Mouse (Mus musculus) bone marrow macrophage, adult 2 months (primary cell): Measurements from ENCODE around the gene Ccdc33.

Experiments used
- CTCF ChIP-seq: IDR thresholded peaks from 2 replicates; pipeline ENCODE4 v1.5.1; 2012; ENCODE audit warnings: low read depth, mild to moderate bottlenecking, low read length, moderate library complexity
- POLR2A ChIP-seq: IDR thresholded peaks from 2 replicates; pipeline ENCODE4 v1.6.1; 2012; ENCODE audit warnings: mild to moderate bottlenecking, low read depth, low read length, borderline replicate concordance

DNA sequence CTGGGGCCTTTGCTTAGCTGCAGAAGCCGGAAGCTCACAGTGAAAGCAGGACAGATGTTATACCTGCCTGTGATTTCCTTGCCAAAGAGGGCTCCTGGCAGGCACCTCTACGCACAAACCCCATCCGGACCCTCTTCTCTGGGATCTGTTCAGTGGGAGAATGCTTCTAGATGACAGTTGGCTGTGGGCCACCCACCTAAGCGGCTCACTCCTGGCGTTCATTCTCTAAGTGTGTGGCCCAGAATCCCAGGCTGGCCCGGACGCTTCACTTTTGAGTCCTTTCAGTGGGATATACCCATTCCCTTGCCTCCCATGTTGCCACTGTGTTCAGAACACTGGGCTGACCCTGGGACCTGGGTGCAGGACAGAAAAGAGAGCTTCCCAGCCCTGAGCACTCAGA is 31.8 kb downstream of the Ccdc33 start:
- TF ChIP-seq CTCF (no peak), POLR2A (no peak)
